Mouse (Mus musculus): ENCODE data around the gene Sox9.

The Sox9 gene

DNA sequence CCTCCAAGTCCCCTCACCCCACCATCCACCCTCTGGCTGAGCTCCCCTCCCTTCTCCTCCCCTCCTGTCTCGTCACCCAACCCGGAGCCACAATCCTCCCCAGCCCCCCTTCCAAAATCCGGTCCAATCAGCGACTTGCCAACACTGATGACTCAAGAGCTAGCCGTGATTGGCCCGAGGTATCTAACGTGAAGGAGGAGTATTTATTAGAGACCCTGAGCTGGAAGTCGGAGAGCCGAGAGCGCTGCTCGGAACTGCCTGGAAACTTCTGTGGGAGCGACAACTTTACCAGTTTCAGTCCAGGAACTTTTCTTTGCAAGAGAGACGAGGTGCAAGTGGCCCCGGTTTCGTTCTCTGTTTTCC is at the start of gene Sox9:
Gene Sox9 (plus strand): TSS at position 231 of the 363 bp plus-strand sequence.
- in situ Hi-C loops (cut with MseI, MboI): loop anchor here (10.0 to 25.0 kb wide), 2 partner anchors 383 to 1245 kb away; no protein-coding TSS in a partner anchor

- in situ Hi-C loops (cut with MseI, MboI): no loop called here
These were observed 49.6 kb upstream of the Sox9 start for GRCm38 (mm10) chr11:112732401-112732800.

DNA sequence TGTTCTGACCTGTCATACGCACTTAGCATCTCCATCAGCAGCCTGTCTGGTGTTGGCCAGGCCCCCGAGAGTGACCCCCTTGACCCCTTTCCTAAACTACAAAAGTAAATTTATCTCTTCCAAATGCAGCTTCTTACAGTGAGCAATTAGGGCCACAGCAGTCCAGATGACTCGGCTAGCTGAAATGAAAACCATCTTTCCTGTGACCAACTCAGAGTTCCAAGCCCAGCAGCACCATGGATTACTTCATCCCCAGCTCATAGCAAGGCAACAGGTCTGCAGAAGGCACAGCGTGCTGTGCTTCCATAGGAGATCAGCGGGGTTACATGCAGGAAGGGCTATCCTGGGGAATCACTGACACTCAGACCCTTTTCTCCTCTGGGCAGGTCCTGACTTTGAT is 45.0 kb upstream of the Sox9 start:
- in situ Hi-C loops (cut with MseI, MboI): no loop called here

- in situ Hi-C loops (cut with MseI, MboI): no loop called here
These were observed 42.3 kb upstream of the Sox9 start for GRCm38 (mm10) chr11:112739681-112740080.

DNA sequence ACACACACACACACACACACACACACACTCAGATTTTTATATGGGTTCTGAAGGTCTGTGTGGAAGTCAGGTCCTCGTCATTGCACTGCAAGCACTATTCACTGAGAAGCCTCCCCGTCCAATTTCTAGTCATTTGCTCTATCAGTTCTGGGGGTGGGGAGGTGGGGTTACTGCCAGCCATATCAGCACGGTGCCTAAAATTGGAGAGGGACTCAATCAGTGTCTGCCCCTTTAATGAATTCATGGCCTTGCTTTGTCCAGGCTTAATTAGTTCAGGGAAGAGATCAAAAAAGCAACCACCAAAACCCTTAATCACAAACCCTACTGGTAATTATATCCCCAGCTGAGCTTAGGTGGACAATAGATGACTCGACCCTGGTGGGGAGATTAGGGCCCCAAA is 25.5 kb upstream of the Sox9 start:
- in situ Hi-C loops (cut with MseI, MboI): no loop called here

- in situ Hi-C loops (cut with MseI, MboI): no loop called here
These were observed 24.0 kb upstream of the Sox9 start for GRCm38 (mm10) chr11:112758056-112758455.

GRCm38 (mm10) chr11:112766956-112767355 is 15.1 kb upstream of the Sox9 start:
- in situ Hi-C loops (cut with MseI, MboI): no loop called here

- in situ Hi-C loops (cut with MseI, MboI): no loop called here
These were observed 14.4 kb upstream of the Sox9 start for GRCm38 (mm10) chr11:112767531-112768041.

- in situ Hi-C loops (cut with MseI, MboI): no loop called here
These were observed 9.2 kb upstream of the Sox9 start for GRCm38 (mm10) chr11:112772791-112773355.

GRCm38 (mm10) chr11:112779762-112780161 is 2.3 kb upstream of the Sox9 start:
- in situ Hi-C loops (cut with MseI, MboI): loop anchor here (10.0 to 25.0 kb wide), 2 partner anchors 385 to 1242 kb away; no protein-coding TSS in a partner anchor

GRCm38 (mm10) chr11:112780394-112780920 is 1.6 kb upstream of the Sox9 start:
- in situ Hi-C loops (cut with MseI, MboI): loop anchor here (10.0 to 25.0 kb wide), 2 partner anchors 384 to 1243 kb away; no protein-coding TSS in a partner anchor

DNA sequence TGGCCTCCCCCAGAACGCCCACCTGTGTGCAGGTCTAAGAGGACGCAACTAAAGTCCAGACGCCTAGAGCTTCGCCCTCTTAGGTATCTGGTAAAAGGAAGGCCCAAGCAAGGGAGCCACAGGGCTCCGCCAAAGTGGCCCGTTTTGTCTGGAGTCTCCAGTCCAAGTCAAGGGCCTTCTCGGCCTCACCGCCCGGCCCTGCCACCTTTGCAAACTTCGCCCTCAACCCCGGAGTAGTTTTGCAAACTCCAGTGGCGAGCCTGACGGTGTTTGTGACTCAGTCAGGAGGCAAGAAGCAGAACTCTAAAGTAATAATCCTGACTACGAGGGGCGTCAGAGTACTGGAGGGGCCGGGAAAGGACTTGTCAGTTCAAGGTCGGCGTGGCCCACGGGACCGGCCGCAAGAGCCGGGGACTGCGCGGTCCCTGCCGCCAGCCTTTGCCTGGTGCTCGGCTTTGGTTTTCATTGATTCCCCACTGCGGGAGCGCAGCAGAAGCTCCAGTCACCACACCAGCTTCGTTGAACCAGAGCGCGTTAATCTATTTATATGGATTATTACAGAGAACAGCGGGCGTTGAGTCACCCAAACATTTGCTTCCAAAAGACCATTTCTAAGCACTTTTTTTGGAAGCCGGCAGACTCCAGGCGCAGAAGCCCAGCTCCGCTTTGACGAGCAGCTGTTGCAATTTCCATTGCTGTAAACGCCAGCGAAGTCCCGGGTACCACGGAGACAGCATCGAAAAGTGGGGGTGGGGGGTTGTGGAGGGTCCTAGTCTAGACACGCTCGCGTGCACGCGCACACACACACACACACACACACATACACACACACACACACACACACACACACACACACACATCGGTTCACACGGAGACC is 751 bp upstream of the Sox9 start:
- in situ Hi-C loops (cut with MseI, MboI): loop anchor here (10.0 to 25.0 kb wide), 2 partner anchors 384 to 1244 kb away; no protein-coding TSS in a partner anchor

DNA sequence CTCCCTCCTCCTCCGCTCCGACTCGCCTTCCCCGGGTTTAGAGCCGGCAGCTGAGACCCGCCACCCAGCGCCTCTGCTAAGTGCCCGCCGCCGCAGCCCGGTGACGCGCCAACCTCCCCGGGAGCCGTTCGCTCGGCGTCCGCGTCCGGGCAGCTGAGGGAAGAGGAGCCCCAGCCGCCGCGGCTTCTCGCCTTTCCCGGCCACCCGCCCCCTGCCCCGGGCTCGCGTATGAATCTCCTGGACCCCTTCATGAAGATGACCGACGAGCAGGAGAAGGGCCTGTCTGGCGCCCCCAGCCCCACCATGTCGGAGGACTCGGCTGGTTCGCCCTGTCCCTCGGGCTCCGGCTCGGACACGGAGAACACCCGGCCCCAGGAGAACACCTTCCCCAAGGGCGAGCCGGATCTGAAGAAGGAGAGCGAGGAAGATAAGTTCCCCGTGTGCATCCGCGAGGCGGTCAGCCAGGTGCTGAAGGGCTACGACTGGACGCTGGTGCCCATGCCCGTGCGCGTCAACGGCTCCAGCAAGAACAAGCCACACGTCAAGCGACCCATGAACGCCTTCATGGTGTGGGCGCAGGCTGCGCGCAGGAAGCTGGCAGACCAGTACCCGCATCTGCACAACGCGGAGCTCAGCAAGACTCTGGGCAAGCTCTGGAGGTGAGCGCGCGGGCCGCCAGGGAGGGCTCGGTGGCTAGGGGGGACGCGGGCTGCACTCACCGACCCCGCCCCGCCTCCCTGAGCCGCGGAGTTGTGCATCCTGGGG is 515 bp downstream of the Sox9 start:
- in situ Hi-C loops (cut with MseI, MboI): loop anchor here (10.0 to 25.0 kb wide), 2 partner anchors 382 to 1245 kb away; no protein-coding TSS in a partner anchor

DNA sequence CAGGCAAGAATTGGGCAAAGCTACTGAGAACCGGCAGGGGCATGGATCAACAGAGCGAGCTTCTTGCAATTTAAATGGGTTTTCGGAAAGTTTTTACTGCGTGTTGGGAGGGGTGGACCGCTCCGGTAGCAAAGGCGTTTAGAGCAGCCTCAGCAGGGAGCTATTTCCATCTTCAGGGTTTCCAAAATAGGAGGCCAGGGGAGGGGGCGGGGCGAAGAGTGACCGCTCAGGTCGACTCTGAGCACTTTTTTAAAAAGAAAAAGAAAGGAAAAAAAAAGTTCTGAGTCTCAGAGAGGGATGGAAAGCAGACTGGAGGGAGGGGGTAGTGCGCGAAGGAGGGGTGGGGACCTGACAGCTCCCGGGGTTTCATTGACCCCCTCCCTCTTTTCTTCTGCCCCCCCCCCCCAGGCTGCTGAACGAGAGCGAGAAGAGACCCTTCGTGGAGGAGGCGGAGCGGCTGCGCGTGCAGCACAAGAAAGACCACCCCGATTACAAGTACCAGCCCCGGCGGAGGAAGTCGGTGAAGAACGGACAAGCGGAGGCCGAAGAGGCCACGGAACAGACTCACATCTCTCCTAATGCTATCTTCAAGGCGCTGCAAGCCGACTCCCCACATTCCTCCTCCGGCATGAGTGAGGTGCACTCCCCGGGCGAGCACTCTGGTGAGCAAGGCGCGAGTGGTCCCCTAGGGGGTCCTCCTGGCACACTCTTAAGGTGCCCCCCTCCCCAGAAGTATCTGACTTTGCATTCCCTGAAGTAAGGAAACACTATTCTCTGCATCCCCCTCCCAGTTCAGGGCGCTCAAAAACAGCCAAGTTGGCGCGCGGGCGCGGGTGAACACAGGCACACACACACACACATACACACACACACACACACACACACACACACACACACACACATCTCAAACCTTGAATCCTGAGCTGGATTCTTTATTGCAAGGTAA is 1.6 kb downstream of the Sox9 start:
- in situ Hi-C loops (cut with MseI, MboI): loop anchor here (10.0 to 25.0 kb wide), 2 partner anchors 381 to 1246 kb away; no protein-coding TSS in a partner anchor

DNA sequence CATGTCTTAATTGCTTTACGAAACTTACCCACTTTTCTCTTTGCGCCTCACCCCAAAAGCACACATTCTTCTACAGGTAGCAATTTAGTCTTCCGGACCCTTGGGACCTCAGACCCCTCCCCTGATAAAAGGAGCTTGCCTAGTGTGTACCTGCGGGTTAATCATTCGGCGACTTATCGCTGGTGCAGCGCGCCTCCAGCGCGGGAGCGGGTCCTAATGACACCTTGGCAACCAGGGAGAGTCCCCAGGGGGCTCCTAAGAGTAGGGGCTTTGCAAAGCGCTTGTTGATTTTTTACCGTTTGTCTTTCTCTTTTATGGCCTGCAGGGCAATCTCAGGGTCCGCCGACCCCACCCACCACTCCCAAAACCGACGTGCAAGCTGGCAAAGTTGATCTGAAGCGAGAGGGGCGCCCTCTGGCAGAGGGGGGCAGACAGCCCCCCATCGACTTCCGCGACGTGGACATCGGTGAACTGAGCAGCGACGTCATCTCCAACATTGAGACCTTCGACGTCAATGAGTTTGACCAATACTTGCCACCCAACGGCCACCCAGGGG is 2.4 kb downstream of the Sox9 start:
- in situ Hi-C loops (cut with MseI, MboI): loop anchor here (10.0 to 25.0 kb wide), 2 partner anchors 380 to 1247 kb away; no protein-coding TSS in a partner anchor

DNA sequence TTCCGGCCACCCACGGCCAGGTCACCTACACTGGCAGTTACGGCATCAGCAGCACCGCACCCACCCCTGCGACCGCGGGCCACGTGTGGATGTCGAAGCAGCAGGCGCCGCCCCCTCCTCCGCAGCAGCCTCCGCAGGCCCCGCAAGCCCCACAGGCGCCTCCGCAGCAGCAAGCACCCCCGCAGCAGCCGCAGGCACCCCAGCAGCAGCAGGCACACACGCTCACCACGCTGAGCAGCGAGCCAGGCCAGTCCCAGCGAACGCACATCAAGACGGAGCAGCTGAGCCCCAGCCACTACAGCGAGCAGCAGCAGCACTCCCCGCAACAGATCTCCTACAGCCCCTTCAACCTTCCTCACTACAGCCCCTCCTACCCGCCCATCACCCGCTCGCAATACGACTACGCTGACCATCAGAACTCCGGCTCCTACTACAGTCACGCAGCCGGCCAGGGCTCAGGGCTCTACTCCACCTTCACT is 2.9 kb downstream of the Sox9 start:
- in situ Hi-C loops (cut with MseI, MboI): loop anchor here (5.0 to 25.0 kb wide), 3 partner anchors 380 to 1248 kb away; no protein-coding TSS in a partner anchor

DNA sequence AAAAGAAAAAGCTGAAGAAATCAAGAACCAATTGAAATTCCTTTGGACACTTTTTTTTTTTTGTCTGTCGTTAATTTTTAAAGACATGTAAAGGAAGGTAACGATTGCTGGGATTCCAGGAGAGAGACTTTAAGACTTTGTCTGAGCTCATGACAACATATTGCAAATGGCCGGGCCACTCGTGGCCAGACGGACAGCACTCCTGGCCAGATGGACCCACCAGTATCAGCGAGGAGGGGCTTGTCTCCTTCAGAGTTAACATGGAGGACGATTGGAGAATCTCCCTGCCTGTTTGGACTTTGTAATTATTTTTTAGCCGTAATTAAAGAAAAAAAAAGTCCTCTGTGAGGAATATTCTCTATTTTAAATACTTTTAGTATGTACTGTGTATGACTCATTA is 3.6 kb downstream of the Sox9 start:
- in situ Hi-C loops (cut with MseI, MboI): loop anchor here (5.0 to 25.0 kb wide), 3 partner anchors 379 to 1248 kb away; no protein-coding TSS in a partner anchor

DNA sequence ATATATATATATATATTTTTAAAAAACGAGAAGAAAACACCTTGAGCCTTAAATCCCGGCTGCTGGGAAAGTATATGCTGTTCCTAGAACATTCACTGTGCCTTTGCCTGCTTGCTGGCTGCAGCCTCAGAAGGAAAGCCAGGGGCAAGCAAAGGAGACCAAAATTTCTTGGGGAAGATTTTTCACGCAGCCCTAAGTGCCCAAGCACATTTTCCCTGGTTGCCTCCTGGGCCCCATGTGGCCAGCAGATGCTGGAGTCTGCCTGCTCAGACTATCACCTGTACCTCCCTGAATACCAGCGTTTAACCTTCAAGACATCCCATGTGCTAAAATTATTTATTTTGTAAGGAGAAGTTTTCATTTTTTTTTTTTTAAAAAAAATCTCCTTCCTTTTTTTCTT is 4.4 kb downstream of the Sox9 start:
- in situ Hi-C loops (cut with MseI, MboI): loop anchor here (5.0 to 25.0 kb wide), 3 partner anchors 378 to 1249 kb away; no protein-coding TSS in a partner anchor

DNA sequence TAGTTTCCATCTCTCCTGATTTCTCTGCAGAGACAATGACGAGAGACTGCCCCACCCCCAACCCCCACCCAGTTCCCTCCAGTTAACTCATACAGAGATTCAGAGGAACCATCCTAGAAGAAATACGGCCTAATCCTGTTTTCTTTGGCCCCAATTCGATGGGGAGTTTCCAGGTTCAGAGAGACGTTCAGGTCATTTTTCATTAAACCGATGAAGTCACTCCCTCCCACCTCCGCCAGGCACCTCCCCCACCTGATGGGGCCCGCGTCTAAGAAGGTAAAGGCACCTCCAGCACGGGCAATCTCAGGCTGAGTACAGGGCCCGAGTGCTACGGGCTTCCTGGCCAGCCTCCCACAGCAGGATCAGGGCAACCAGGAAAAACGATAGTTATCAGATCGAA is 6.3 kb downstream of the Sox9 start:
- in situ Hi-C loops (cut with MseI, MboI): loop anchor here (5.0 to 25.0 kb wide), 3 partner anchors 377 to 1251 kb away; no protein-coding TSS in a partner anchor

All from mouse trophoblast stem cell (cell line).